Mouse (Mus musculus) frontal cortex, postnatal 14 days (tissue): ENCODE results near the gene P2rx4.
A peak's percentile ranks its signal among the peaks of the same experiment; 100 is the strongest.
"Not testable (repeated sequence)": the region's sequence is repeated elsewhere in the genome, so short reads cannot be mapped to it uniquely, and the experiment has no call there.

Experiments
- DNase-seq, 2 experiments: peaks; one replicate each; pipeline ENCODE4 v3.0.0; 2022; ENCODE audit warnings: low spot score in 2 of 2

Gene P2rx4

DNA sequence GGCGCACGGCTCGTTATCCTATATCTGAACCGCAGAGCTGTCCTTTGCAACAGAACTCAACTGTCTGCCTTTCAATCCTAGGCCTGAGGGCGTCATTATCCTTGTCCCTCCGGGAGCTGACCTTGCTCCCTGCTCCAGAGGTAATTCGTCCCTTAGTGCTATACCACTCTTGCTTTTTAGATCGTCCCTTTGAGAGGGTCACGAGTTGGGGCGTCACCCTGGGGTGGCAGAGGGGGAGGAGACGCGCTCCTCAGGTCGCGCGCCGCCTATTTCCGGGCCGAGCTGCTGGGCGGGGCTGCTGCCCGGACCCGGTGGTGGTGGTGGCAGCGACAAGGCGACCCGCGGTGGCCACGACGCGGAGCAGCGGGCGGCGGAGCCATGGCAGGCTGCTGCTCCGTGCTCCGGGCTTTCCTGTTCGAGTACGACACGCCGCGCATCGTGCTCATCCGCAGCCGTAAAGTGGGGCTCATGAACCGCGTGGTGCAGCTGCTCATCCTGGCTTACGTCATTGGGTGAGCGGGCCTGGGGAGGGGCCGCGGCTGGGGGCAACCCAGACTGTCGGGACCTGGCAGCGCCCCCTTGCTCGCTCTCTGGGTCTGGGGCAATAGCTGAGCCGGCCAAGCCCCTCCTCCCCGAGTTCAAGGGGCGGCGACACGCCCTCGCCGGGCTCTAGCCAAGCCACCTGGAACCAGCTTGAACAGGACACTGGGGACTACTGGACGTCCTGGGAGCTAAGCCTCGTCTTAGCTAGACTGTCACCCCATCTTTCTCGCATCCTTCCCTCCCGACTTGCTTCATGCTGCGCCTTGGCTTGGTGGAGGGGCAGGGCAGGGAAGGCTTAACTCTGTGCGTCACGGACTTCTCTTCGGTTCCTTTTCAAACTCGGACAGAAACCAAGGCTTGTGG, at the start of gene P2rx4:
Gene P2rx4, plus strand, starts transcription at position 269 of the 906 bp plus-strand sequence.
- DNase-seq: peak; percentile 75 to 82

DNA sequence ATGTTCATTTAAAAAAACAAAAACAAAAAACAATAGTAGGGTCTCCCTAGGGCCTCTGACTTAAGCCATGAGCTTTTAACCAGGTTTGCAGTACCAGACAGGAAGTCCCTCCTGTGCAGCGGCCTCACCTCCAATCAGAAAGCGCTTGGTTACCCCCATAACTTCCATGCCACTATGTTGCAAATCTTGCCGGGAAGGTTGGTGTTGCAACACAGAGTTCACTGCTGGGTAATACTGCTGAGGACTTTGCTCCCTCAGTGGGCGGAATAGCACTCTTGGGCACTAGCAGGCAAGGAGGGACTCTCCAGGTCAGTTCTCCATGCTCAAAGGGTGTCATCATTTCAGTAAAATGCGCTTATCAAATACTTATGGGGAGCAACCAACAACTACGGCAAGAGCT, 44.8 kb upstream of the P2rx4 start:
- no peak for DNase-seq

DNA sequence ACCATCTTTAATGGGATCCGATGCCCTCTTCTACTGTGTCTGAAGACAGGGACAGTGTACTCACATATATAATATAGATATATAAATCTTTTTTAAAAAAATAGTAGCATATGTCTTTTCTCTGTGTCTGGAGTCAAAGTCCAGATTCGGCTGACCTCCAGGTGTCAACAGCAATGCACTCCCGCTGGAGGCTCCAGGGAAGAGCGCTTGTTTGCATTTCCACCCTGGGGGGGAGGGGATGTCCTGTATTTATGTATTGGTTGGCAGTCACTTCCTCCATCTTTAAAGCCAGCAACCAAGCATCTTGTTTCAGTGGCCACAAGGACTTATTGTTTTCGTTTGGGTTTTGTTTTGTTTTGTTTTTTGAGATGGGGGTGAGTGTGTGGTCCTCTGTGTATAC, 42.3 kb upstream of the P2rx4 start:
- DNase-seq: no peak

- DNase-seq: no peak
Measured at GRCm38 (mm10) chr5:122668981-122669897, 38.1 kb upstream of the P2rx4 start.

DNA sequence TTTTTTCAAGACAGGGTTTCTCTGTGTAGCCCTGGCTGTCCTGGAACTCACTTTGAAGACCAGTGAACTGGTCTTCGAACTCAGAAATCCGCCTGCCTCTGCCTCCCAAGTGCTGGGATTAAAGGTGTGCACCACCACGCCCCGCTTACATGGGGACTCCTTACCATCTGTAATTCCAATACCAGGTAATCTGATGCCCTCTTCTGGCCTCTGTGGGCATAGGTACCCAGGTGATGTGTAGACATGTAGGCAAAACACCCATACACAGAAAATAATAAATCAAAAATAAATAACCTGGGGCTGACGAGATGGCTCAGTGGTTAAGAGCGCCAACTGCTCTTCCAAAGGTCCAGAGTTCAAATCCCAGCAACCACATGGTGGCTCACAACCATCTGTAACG, 35.7 kb upstream of the P2rx4 start:
- not testable (repeated sequence) for DNase-seq

- no peak for DNase-seq
Measured at GRCm38 (mm10) chr5:122672298-122672697, 35.0 kb upstream of the P2rx4 start.

GRCm38 (mm10) chr5:122676002-122676401, 31.3 kb upstream of the P2rx4 start:
- DNase-seq: no peak

- DNase-seq: no peak
Measured at GRCm38 (mm10) chr5:122677983-122678382, 29.4 kb upstream of the P2rx4 start.

- DNase-seq: no peak
Measured at GRCm38 (mm10) chr5:122679881-122680280, 27.5 kb upstream of the P2rx4 start.

DNA sequence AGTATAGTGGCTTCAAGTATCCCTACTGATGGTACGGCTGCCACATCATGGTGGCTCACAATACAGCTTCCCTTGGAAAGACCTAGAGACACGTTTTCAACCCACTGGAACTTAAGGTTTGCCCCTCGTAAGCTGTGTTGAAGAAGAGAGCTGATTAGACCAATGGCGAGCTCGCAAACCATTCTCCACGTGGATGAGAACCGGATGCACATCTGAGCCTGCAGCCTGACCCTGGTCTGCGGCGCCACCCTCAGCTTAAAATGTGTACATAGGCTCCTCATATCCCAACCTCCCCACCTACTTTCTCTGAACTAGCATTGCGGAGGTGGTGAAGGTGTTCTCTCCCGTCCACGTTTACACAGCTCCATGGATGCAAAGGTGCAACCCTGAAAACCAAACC, 26.1 kb upstream of the P2rx4 start:
- no peak for DNase-seq

DNA sequence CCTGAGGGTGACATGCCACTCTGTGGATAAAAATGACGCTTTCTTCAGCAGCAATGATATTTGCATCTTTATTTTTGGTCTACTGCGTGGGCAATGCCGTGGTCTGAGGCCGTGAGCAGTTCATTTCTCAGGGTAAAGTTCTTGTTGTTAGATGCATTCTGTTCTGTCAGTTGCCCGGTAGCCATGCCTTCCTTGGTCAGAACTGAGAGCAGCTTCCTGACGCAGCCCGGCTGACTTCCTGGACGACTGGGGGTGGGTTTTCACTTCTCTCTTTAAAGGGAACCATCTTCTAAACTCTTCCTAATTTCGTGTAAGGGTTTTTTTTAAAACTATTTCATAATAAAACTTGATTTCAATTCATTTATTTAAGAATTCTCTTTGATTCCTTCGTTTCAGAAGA, 23.4 kb upstream of the P2rx4 start:
- DNase-seq: no peak

- no peak for DNase-seq
Measured at GRCm38 (mm10) chr5:122687391-122687790, 20.0 kb upstream of the P2rx4 start.

DNA sequence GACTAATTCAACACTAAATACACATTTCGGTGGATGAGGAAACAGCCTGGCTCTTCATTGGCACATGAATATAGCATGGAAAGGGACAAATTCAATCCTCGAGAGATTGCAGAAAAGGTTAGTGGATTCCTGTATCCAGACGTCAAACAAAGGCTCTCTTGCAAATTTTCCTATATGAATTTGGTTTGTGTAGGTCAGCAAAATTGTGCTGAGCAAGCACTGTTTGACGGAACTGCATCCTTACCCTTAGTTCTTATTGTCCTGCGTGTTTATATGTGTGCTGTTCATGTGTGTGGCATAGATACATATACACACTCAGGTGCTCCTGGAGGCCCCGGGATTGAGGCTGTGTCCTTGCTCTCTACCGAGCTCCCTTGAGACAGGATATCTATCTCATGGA, 18.2 kb upstream of the P2rx4 start:
- no peak for DNase-seq

DNA sequence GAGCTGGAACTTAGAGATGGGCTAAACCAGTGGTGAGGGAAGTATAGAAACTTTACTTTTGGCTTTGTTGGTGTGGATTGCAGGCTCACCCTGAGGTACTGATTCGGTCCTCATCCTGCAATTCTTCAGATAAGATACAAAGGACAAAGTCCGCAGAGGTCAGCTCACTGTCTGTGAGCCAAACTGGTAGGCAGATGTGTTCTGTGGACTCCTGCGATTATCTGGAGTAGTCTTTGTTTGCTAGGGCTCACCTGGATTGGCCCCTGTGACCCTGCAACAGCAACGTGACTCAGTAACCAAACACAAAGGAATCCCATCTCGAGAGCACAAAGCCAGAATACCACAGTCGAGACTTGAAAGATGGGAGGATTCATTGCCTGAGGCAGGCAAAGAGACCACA, 16.9 kb upstream of the P2rx4 start:
- no peak for DNase-seq

DNA sequence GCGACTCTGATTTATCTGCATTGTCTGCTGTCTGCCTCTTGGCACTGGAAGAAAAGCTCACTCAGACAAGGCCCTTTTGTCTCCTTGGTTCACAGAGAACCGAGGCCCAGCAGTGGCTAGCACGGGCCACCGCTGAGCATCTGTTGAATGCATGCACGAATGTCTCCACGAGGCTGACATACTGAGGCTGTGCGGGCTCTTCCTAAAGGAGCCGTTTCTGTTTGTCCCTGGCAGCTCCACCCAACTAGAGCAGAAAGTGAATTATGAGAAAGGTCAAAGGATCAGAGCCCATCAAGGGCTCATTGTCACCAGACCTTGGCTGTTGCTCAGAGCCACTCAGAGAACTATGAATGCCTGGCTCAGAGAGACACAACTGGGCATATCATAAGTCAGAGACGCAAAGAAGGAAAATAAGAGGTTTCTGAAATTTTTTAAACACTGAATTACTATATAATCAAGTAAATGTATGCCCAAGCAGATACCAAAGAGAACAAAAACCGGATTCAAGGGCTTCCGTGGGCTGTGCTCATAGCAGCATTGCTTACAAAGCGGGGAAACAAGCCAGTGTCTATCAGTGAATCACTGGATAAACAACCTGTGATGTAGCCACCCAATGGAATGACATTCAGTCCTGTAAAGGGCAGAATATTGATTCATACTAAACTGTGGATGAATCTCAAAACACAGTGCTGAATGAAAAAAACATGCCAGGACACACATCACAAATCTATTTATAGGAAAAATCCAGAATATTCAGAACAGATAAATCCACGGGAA, 13.7 kb upstream of the P2rx4 start:
- no peak for DNase-seq

- no peak for DNase-seq
Measured at GRCm38 (mm10) chr5:122695516-122695915, 11.8 kb upstream of the P2rx4 start.

DNA sequence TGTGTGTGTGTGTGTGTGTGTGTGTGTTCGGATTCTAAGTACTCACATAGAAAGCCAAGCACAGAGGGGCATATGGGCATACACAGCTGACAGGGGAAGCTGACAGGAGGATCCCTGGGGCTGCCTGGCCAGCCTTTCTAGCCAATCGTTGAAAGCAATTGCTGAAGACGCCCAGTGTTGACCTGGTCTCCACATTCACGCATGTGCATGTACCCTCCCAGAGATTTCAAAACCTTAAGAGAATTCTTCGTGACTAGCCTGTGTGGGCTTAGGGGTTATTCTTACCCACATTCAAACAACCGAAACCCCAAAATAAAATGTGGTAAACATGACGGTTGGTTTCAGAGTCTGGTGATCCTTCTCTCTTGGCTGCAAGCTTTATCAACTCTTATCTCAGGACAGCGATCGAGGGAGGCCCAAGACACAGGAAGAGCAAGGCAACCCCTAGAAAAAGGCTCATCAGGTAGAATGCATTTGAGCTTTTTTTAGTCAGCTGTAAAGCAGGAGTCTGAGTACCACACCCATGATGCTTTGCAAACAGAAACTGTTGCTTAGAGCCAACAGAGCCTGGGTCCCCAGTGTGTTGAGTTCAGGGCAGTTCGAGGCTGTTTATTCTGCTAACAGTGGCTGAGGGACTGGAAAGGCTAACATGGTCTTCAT, 9.2 kb upstream of the P2rx4 start:
- no peak for DNase-seq

DNA sequence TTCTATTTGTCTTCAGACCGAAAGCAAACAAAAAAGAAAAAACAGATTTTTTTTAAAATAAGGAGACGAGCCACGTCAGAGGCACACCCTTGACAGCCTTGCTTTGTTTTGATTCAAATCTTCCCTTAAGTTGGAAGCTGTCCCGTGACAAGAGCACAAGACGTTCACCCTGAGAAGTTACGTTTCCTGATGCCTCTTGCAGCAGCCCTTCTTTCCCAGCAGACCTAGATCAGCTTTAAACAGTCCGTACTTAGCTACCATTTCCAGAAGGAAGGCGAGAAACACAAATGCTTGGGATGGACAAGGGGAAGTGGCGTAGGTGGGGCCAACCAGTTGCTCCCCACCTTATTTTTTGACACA, 8.7 kb upstream of the P2rx4 start:
- DNase-seq: no peak

DNA sequence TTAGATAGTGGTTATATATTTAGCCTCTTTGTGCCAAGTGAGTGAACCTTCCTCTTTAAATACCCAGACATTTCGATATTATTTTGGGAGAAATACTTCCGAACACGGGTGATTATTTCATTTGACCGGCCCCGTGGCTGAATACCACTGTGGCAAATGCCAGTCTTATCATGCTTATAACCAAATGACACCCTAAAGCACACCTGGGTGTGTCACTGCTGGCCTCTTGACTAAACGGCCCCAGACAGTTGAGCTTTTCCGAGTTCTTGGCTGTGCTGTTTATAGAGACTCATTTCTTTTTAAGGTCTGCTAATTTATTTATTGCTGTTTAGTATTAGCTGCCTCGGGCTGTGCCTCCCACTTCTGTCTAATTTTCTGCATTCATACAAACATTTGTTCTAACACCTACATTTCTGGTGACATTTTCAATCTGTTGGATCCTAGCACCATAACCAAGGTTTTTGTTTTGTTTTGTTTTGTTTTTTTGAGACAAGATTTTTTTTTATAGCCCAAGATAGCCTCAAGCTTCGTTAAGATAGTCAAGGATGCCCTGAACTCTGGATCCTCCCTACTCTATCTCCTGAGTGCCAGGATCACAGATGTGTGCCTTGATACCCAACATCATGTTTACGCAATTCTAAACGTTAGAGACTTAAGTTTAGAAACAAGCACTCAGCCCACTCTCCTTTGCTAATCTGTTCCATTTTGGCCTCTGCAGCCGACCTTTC, 7.1 kb upstream of the P2rx4 start:
- no peak for DNase-seq

GRCm38 (mm10) chr5:122700837-122701212, 6.5 kb upstream of the P2rx4 start:
- DNase-seq: no peak

- no peak for DNase-seq
Measured at GRCm38 (mm10) chr5:122702156-122702555, 5.2 kb upstream of the P2rx4 start.
